Mouse (Mus musculus): ENCODE results near the gene Polr2a. TPM values are rescaled to one million over a fixed set of nuclear protein-coding genes. Genes with fewer than 3 reads are reported as not detected.

The Polr2a gene
- polyA plus RNA-seq, 1 experiment from 2014 or later, result 20.6 TPM

- no peak overlapping the region for H3K4me3 ChIP-seq (replicated peaks; ENCODE audit: low read length)
- no peak overlapping the region for H3K4me2 ChIP-seq (ENCODE audit: low read depth, low read length)
- no peaks in the 10 kb centered on the region for H3K36me3 ChIP-seq (ENCODE audit: control insufficient read depth, insufficient read depth, low read length)
- H3K27ac ChIP-seq (ENCODE audit: low read length), result no peak overlapping the region
- no peak for ATAC-seq (ENCODE audit: insufficient read depth, low FRiP score)
- no peaks in the 10 kb centered on the region for H3K27me3 ChIP-seq (ENCODE audit: control insufficient read depth, insufficient read depth, low read length)
- no peaks in the 10 kb centered on the region for H3K9me3 ChIP-seq (replicated peaks; ENCODE audit: control insufficient read depth, low read length)
- 69% methylated on average over 5 of the region's 5 CpGs for WGBS
- H3K4me1 ChIP-seq (ENCODE audit: control insufficient read depth, insufficient read depth, low read length), result no peaks in the 10 kb centered on the region
- no peak overlapping the region for H3K9ac ChIP-seq (ENCODE audit: low read length)
Observed at GRCm38 (mm10) chr11:69791420-69791819, 33.0 kb upstream of the Polr2a start.

GRCm38 (mm10) chr11:69789431-69789830 lies 31.0 kb upstream of the Polr2a start:
- H3K4me1 ChIP-seq (ENCODE audit: control insufficient read depth, insufficient read depth, low read length), result 0 out of 2 replicates have a peak, but pooled peaks cover 4% of the 10 kb centered on the region
- H3K9ac ChIP-seq (ENCODE audit: low read length), result no peak overlapping the region
- ATAC-seq (ENCODE audit: insufficient read depth, low FRiP score), result no peak
- no peak overlapping the region for H3K4me2 ChIP-seq (ENCODE audit: low read depth, low read length)
- no peaks in the 10 kb centered on the region for H3K27me3 ChIP-seq (ENCODE audit: control insufficient read depth, insufficient read depth, low read length)
- 58% methylated on average over 5 of the region's 5 CpGs for WGBS
- H3K36me3 ChIP-seq (ENCODE audit: control insufficient read depth, insufficient read depth, low read length), result no peaks in the 10 kb centered on the region
- no peak overlapping the region for H3K4me3 ChIP-seq (replicated peaks; ENCODE audit: low read length)
- H3K9me3 ChIP-seq (replicated peaks; ENCODE audit: control insufficient read depth, low read length), result no peaks in the 10 kb centered on the region
- no peak overlapping the region for H3K27ac ChIP-seq (ENCODE audit: low read length)

- Histone ChIP-seq H3K27ac (ENCODE audit: low read length) (no peak overlapping the region), H3K4me3 (replicated peaks; ENCODE audit: low read length) (no peak overlapping the region), H3K36me3 (ENCODE audit: control insufficient read depth, insufficient read depth, low read length) (no peaks in the 10 kb centered on the region), H3K4me2 (ENCODE audit: low read depth, low read length) (no peak overlapping the region), H3K9me3 (replicated peaks; ENCODE audit: control insufficient read depth, low read length) (no peaks in the 10 kb centered on the region), H3K9ac (ENCODE audit: low read length) (no peak overlapping the region), H3K27me3 (ENCODE audit: control insufficient read depth, insufficient read depth, low read length) (no peaks in the 10 kb centered on the region), H3K4me1 (ENCODE audit: control insufficient read depth, insufficient read depth, low read length) (0 out of 2 replicates have a peak, but pooled peaks cover 4% of the 10 kb centered on the region)
- WGBS, result 89% methylated on average over 5 of the region's 5 CpGs
- no peak for ATAC-seq (ENCODE audit: insufficient read depth, low FRiP score)
Observed at GRCm38 (mm10) chr11:69787306-69787705, 28.9 kb upstream of the Polr2a start.

- Histone ChIP-seq H3K9ac (ENCODE audit: low read length) (peak overlapping the region; percentile 54; the same call in 1 of the 2 replicates), H3K27ac (ENCODE audit: low read length) (peak overlapping the region; percentile 43; the same call in 1 of the 2 replicates), H3K4me1 (ENCODE audit: control insufficient read depth, insufficient read depth, low read length) (0 out of 2 replicates have a peak, but pooled peaks cover 4% of the 10 kb centered on the region), H3K9me3 (replicated peaks; ENCODE audit: control insufficient read depth, low read length) (no peaks in the 10 kb centered on the region), H3K36me3 (ENCODE audit: control insufficient read depth, insufficient read depth, low read length) (no peaks in the 10 kb centered on the region), H3K4me3 (replicated peaks; ENCODE audit: low read length) (peak overlapping the region; percentile 35), H3K27me3 (ENCODE audit: control insufficient read depth, insufficient read depth, low read length) (no peaks in the 10 kb centered on the region), H3K4me2 (ENCODE audit: low read depth, low read length) (peak overlapping the region; percentile 53)
- WGBS, result 26% methylated on average over 15 of the region's 15 CpGs
- peak; percentile 59 for ATAC-seq (ENCODE audit: insufficient read depth, low FRiP score)
Observed at GRCm38 (mm10) chr11:69784793-69785272, 26.4 kb upstream of the Polr2a start.

GRCm38 (mm10) chr11:69781828-69782227 lies 23.4 kb upstream of the Polr2a start:
- no peak for ATAC-seq (ENCODE audit: insufficient read depth, low FRiP score)
- no peak overlapping the region for H3K9ac ChIP-seq (ENCODE audit: low read length)
- no peak overlapping the region for H3K4me3 ChIP-seq (replicated peaks; ENCODE audit: low read length)
- H3K27ac ChIP-seq (ENCODE audit: low read length), result no peak overlapping the region
- no peak overlapping the region for H3K4me2 ChIP-seq (ENCODE audit: low read depth, low read length)
- no peaks in the 10 kb centered on the region for H3K9me3 ChIP-seq (replicated peaks; ENCODE audit: control insufficient read depth, low read length)
- no peaks in the 10 kb centered on the region for H3K36me3 ChIP-seq (ENCODE audit: control insufficient read depth, insufficient read depth, low read length)
- no peaks in the 10 kb centered on the region for H3K27me3 ChIP-seq (ENCODE audit: control insufficient read depth, insufficient read depth, low read length)
- H3K4me1 ChIP-seq (ENCODE audit: control insufficient read depth, insufficient read depth, low read length), result 0 out of 2 replicates have a peak, but pooled peaks cover 4% of the 10 kb centered on the region
- 28% methylated on average over 4 of the region's 4 CpGs for WGBS

GRCm38 (mm10) chr11:69778985-69779384 lies 20.5 kb upstream of the Polr2a start:
- no peak overlapping the region for H3K4me2 ChIP-seq (ENCODE audit: low read depth, low read length)
- H3K9me3 ChIP-seq (replicated peaks; ENCODE audit: control insufficient read depth, low read length), result no peaks in the 10 kb centered on the region
- no peak overlapping the region for H3K27ac ChIP-seq (ENCODE audit: low read length)
- no peaks in the 10 kb centered on the region for H3K4me1 ChIP-seq (ENCODE audit: control insufficient read depth, insufficient read depth, low read length)
- H3K36me3 ChIP-seq (ENCODE audit: control insufficient read depth, insufficient read depth, low read length), result no peaks in the 10 kb centered on the region
- no peaks in the 10 kb centered on the region for H3K27me3 ChIP-seq (ENCODE audit: control insufficient read depth, insufficient read depth, low read length)
- no peak overlapping the region for H3K4me3 ChIP-seq (replicated peaks; ENCODE audit: low read length)
- WGBS, result 56% methylated on average over 7 of the region's 7 CpGs
- no peak overlapping the region for H3K9ac ChIP-seq (ENCODE audit: low read length)
- no peak for ATAC-seq (ENCODE audit: insufficient read depth, low FRiP score)

GRCm38 (mm10) chr11:69778258-69778982 lies 20.0 kb upstream of the Polr2a start:
- H3K4me2 ChIP-seq (ENCODE audit: low read depth, low read length), result no peak overlapping the region
- WGBS, result 67% methylated on average over 23 of the region's 23 CpGs
- no peaks in the 10 kb centered on the region for H3K27me3 ChIP-seq (ENCODE audit: control insufficient read depth, insufficient read depth, low read length)
- no peak overlapping the region for H3K27ac ChIP-seq (ENCODE audit: low read length)
- no peak for ATAC-seq (ENCODE audit: insufficient read depth, low FRiP score)
- no peak overlapping the region for H3K9ac ChIP-seq (ENCODE audit: low read length)
- no peaks in the 10 kb centered on the region for H3K4me1 ChIP-seq (ENCODE audit: control insufficient read depth, insufficient read depth, low read length)
- no peak overlapping the region for H3K4me3 ChIP-seq (replicated peaks; ENCODE audit: low read length)
- no peaks in the 10 kb centered on the region for H3K36me3 ChIP-seq (ENCODE audit: control insufficient read depth, insufficient read depth, low read length)
- no peaks in the 10 kb centered on the region for H3K9me3 ChIP-seq (replicated peaks; ENCODE audit: control insufficient read depth, low read length)

- Histone ChIP-seq H3K9me3 (replicated peaks; ENCODE audit: control insufficient read depth, low read length) (no peaks in the 10 kb centered on the region), H3K27ac (ENCODE audit: low read length) (no peak overlapping the region), H3K4me3 (replicated peaks; ENCODE audit: low read length) (no peak overlapping the region), H3K36me3 (ENCODE audit: control insufficient read depth, insufficient read depth, low read length) (no peaks in the 10 kb centered on the region), H3K4me2 (ENCODE audit: low read depth, low read length) (no peak overlapping the region), H3K9ac (ENCODE audit: low read length) (no peak overlapping the region), H3K27me3 (ENCODE audit: control insufficient read depth, insufficient read depth, low read length) (no peaks in the 10 kb centered on the region), H3K4me1 (ENCODE audit: control insufficient read depth, insufficient read depth, low read length) (no peaks in the 10 kb centered on the region)
- WGBS, result 65% methylated on average over 26 of the region's 26 CpGs
- ATAC-seq (ENCODE audit: insufficient read depth, low FRiP score), result peak; percentile 5; the same call in 1 of the 2 replicates
Observed at GRCm38 (mm10) chr11:69777504-69778257, 19.2 kb upstream of the Polr2a start.

- H3K9me3 ChIP-seq (replicated peaks; ENCODE audit: control insufficient read depth, low read length), result no peaks in the 10 kb centered on the region
- no peak overlapping the region for H3K27ac ChIP-seq (ENCODE audit: low read length)
- H3K4me2 ChIP-seq (ENCODE audit: low read depth, low read length), result no peak overlapping the region
- no peaks in the 10 kb centered on the region for H3K27me3 ChIP-seq (ENCODE audit: control insufficient read depth, insufficient read depth, low read length)
- ATAC-seq (ENCODE audit: insufficient read depth, low FRiP score), result no peak
- H3K4me3 ChIP-seq (replicated peaks; ENCODE audit: low read length), result no peak overlapping the region
- no peaks in the 10 kb centered on the region for H3K36me3 ChIP-seq (ENCODE audit: control insufficient read depth, insufficient read depth, low read length)
- H3K4me1 ChIP-seq (ENCODE audit: control insufficient read depth, insufficient read depth, low read length), result no peaks in the 10 kb centered on the region
- no peak overlapping the region for H3K9ac ChIP-seq (ENCODE audit: low read length)
- 81% methylated on average over 20 of the region's 20 CpGs for WGBS
Observed at GRCm38 (mm10) chr11:69776488-69776887, 18.1 kb upstream of the Polr2a start.
